Mouse (Mus musculus): ENCODE data around the gene 1700022I11Rik.

DNA sequence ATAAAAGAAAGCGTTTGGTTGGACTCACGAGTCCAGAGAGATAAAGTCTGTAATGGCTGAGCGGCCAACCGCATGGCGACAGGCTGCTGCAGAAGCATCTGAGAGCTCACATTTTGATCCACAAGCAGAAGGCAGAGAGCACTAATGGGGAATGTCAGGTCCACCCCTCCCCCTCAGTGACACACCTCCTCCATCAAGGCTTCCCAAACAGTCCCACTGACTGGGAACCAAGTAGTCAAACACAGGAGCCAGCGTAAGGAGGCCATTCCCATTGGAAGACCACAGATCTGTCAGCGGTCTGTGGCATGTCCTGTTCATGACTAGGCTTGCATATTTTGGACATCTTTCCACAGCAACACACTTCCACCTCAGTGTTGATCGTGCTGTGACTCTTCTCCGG lies 40.5 kb upstream of the 1700022I11Rik start:
- no peak for TF ChIP-seq EP300 (IDR thresholded peaks at IDR 0.05; ENCODE audit: low read depth)
- no peak for TF ChIP-seq CTCF (IDR thresholded peaks at IDR 0.05; ENCODE audit: low read depth)

Measured in heart, postnatal 0 days (tissue).